Mouse (Mus musculus) thymus, adult 2 months (tissue): ENCODE results near the gene Epb42. TPM values are rescaled to one million over a fixed set of nuclear protein-coding genes. Genes with fewer than 3 reads are reported as not detected.

ENCODE experiments used
- DNase-seq: peaks from one replicate; pipeline ENCODE4 v3.0.0; 2021
- H3K27ac ChIP-seq: fragments of 200-500 bp; 2 replicates; pipeline ENCODE4 v1.5.1; 2012; ENCODE audit warnings: low read length, control low read depth; ENCODE audit not compliant: control insufficient read depth, insufficient read depth
- H3K27me3 ChIP-seq: fragments of 200-500 bp; 2 replicates; pipeline ENCODE4 v1.6.1; 2012; ENCODE audit warnings: mild to moderate bottlenecking, low read length, moderate library complexity, mixed read lengths; ENCODE audit not compliant: control insufficient read depth, insufficient read depth
- H3K36me3 ChIP-seq: fragments of 200-500 bp; 2 replicates; pipeline ENCODE4 v1.6.1; 2012; ENCODE audit warnings: mild to moderate bottlenecking, low read length, moderate library complexity; ENCODE audit not compliant: control insufficient read depth, insufficient read depth
- H3K4me1 ChIP-seq: fragments of 200-500 bp; replicated peaks from 2 replicates; pipeline ENCODE4 v1.6.1; 2012; ENCODE audit warnings: low read length; ENCODE audit not compliant: control insufficient read depth, insufficient read depth
- H3K4me3 ChIP-seq: fragments of 200-500 bp; 2 replicates; pipeline ENCODE4 v1.5.1; 2012; ENCODE audit warnings: mild to moderate bottlenecking, low read length, control low read depth, moderate library complexity; ENCODE audit not compliant: control insufficient read depth, insufficient read depth
- CTCF ChIP-seq: fragments of 200-500 bp; IDR thresholded peaks from 2 replicates; pipeline ENCODE4 v1.5.1; 2012; ENCODE audit warnings: mild to moderate bottlenecking, control low read depth, low read length, moderate library complexity, borderline replicate concordance; ENCODE audit not compliant: control insufficient read depth, poor library complexity, insufficient read depth; ENCODE audit errors: extremely low read depth
- POLR2A ChIP-seq: fragments of 200-500 bp; IDR thresholded peaks from 2 replicates; pipeline ENCODE4 v1.6.1; 2012; ENCODE audit warnings: mild to moderate bottlenecking, low read length, control low read depth, moderate library complexity; ENCODE audit not compliant: control insufficient read depth, poor library complexity, insufficient read depth; ENCODE audit errors: extremely low read depth
- WGBS: fragments of 180-500 bp; shearing (Covaris S2); methylation state at CpG from one replicate; pipeline ENCODE4 v1.1.7; 2018; 5-methylcytosine and 5-hydroxymethylcytosine counted together
- polyA plus RNA-seq: library from polyadenylated mRNA; depleted of rRNA; stranded (reverse); fragments of >200 nt; gene quantifications from 2 replicates; pipeline ENCODE4 v1.2.3, GENCODE M21; 2012; rRNA removed

The Epb42 gene
- 0.87 and 0.88 TPM in 2 replicates for polyA plus RNA-seq

DNA sequence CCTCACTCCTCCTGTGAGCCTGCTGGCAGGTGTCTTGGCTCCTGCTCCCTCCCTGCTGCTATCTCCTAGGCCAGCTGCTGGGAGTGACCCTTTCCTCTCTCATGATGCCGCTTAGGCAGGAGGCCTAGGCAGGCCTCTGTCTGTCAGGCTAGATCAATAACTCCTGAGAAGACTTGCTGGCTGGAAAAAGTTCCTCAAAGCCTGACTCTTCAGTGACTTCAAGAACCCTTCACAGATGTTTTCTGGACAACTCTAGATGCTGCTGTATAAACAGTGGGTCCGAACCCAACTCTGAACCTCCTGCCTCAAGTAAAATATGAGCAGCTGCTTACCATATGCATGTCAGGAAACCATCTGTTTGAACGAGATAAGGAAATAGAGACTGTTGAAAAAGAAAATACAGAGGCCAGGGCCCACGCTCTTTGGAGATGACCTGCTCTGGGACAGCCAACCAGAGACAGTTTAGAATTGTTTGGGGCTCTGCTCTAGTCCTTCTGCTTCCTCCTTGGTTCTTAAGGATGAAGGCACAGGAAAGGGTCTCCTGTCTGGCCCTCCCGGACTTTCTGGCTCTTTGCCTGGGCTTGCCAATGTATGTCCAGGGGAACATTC lies at the start of gene Epb42:
Gene Epb42 (minus strand): TSS at position 340 of the 609 bp plus-strand sequence.
- 63% methylated on average over 5 of the region's 5 CpGs for WGBS
- Histone ChIP-seq H3K36me3 (no peaks in the 10 kb centered on the region), H3K27ac (no peak within 1 kb of the TSS), H3K4me1 (no peaks in the 10 kb centered on the region), H3K27me3 (no peaks in the 10 kb centered on the region), H3K4me3 (no peak within 1 kb of the TSS)
- TF ChIP-seq POLR2A (no peak), CTCF (no peak)
- DNase-seq, result no peak

DNA sequence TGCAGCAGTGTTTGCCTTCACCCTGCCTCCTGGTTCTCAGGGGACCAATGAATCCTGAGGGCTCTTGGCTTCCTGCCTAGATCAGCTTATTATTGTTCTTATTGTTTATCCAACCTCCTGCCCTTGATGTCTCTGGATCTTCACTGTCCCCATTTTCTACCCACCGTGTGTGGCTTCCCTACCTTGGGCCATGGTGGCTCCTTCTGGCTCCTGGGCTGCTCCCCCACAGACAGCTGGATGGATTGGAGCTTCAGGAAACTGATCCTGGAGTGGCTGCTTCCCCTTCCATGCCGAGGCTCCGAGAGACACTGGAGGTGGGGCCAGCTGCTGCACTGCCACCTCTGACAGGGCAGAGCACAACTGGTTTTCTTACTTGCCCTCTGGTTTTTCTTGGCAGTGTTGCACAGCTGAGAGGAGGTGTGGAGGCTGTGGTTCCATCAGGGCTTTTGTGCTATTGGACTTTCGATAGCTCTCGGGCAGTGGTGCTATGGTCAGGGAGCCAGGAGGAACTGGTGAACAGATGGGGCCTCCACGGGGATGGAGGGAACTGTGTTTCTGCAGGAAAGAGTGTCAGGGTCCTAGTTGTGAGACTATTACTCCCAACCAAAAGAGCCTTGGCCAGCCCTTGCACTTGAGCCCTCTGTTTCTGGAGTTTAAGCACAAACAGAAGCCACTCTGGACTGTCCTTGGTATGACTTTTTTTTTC lies 48.8 kb upstream of the Epb42 start, which contains the start of gene Tgm5:
Gene Tgm5 (minus strand): TSS at position 362 of the 706 bp plus-strand sequence.
- no peak for TF ChIP-seq POLR2A
- TF ChIP-seq CTCF, result no peak
- 57% methylated on average over 6 of the region's 6 CpGs for WGBS
- no peaks in the 10 kb centered on the region for H3K27me3 ChIP-seq
- no peak for DNase-seq
- no peaks in the 10 kb centered on the region for H3K36me3 ChIP-seq
- H3K4me1 ChIP-seq, result no peaks in the 10 kb centered on the region
- H3K4me3 ChIP-seq, result no peak within 1 kb of the TSS
- H3K27ac ChIP-seq, result no peak within 1 kb of the TSS

DNA sequence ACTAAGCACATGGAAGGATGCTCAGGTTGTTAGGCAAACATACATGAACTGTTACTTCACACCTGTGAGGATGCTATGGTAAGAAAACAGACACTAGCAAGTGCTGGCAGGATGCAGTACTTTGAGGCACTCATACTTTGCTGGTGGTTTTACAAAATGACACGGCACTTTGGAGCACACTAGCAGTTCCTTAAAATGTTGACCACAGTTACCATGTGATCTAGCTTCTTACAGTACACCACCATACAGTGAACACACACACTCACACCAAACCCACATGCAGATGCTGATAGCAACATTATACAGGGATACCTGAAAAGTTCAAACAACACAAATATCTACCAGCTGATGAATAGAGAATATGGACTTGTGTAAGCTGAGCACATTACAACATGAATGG lies 45.8 kb upstream of the Epb42 start:
- no peak for DNase-seq
- TF ChIP-seq CTCF, result no peak
- TF ChIP-seq POLR2A, result no peak
- Histone ChIP-seq H3K27ac (no peak overlapping the region), H3K4me3 (no peak overlapping the region), H3K27me3 (no peaks in the 10 kb centered on the region), H3K4me1 (no peaks in the 10 kb centered on the region), H3K36me3 (no peaks in the 10 kb centered on the region)
- 8% methylated on average over 1 of the region's 1 CpGs for WGBS

DNA sequence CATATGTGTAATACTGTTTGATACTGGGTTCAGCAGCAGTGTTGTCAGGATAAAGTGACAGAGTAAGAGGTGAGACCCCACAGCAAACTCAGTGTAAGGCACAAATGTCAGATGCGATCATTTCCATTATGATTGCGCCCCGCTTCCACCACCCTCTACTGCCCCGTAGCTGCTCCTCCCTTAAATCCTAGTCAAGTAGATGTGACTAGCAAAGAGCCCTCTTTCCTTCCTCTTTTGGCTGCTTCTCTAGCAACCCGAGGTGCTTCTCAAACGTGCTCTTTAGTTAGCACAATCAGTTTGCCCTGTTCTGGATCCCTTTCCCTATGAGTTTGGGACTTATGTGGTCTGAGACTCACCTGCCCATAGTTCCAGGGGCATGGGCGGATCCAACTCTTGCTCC lies 37.9 kb upstream of the Epb42 start:
- TF ChIP-seq CTCF (no peak), POLR2A (no peak)
- no peaks in the 10 kb centered on the region for H3K4me1 ChIP-seq
- 28% methylated on average over 7 of the region's 7 CpGs for WGBS

DNA sequence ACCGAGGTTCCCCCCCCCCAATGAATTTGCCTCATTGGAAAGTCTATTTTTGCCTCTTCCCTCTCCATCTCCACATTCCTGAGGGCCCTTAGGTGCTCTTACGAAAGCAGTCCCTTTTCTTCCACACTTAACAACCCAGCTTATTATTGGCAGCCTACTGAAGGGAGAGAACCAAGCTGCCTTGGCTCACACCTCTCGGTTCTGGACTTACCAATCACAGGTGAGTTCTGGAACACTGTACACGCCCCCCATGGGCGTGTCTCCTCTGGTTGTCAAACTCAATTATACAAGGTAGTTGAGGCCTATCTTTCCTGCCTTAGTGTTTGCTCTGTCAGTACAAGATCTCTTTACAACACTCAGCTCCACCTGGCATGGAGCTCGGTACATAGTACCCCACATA lies 35.0 kb upstream of the Epb42 start:
- Histone ChIP-seq H3K4me1 (no peaks in the 10 kb centered on the region), H3K4me3 (no peak overlapping the region), H3K27me3 (no peaks in the 10 kb centered on the region), H3K36me3 (no peaks in the 10 kb centered on the region), H3K27ac (no peak overlapping the region)
- no peak for TF ChIP-seq POLR2A
- 95% methylated on average over 6 of the region's 6 CpGs for WGBS
- no peak for DNase-seq

More for the DNA sequence above, 37.9 kb upstream of the Epb42 start:
- no peak overlapping the region for H3K27ac ChIP-seq
- no peaks in the 10 kb centered on the region for H3K27me3 ChIP-seq
- H3K36me3 ChIP-seq, result no peaks in the 10 kb centered on the region
- no peak for DNase-seq
- no peak overlapping the region for H3K4me3 ChIP-seq

DNA sequence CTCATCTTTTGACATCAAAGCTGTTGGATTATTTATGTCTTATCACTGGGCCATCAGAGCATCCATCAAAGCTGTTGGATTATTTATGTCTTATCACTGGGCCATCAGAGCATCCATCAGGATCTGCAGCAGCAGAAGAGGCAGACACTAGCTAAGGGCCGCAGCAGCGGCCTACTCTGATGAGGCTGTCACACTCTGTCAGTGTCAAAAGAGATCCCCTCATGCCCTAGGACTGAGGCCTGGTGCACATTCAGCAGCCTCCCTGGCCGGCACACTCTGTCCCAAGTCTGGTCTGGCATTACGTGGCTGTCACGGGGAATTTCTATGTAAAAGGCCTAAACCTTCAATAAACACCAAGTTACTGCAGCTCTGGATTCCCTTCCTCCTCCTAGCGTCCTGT lies 32.6 kb upstream of the Epb42 start:
- no peak for TF ChIP-seq POLR2A
- TF ChIP-seq CTCF, result no peak
- 96% methylated on average over 6 of the region's 6 CpGs for WGBS
- no peak for DNase-seq

More for the DNA sequence above, 32.6 kb upstream of the Epb42 start:
- H3K4me1 ChIP-seq, result no peaks in the 10 kb centered on the region
- H3K27me3 ChIP-seq, result no peaks in the 10 kb centered on the region
- no peaks in the 10 kb centered on the region for H3K36me3 ChIP-seq
- H3K4me3 ChIP-seq, result no peak overlapping the region
- H3K27ac ChIP-seq, result no peak overlapping the region
